Mouse (Mus musculus) frontal cortex, postnatal 10 days (tissue): ENCODE data around the gene Mrps18c.

Experiments used
- DNase-seq, 2 experiments: peaks; one replicate each; pipeline ENCODE4 v3.0.0; 2022; ENCODE audit warnings: low spot score in 2 of 2, mixed read lengths in 1 of 2

Mrps18c gene

DNA sequence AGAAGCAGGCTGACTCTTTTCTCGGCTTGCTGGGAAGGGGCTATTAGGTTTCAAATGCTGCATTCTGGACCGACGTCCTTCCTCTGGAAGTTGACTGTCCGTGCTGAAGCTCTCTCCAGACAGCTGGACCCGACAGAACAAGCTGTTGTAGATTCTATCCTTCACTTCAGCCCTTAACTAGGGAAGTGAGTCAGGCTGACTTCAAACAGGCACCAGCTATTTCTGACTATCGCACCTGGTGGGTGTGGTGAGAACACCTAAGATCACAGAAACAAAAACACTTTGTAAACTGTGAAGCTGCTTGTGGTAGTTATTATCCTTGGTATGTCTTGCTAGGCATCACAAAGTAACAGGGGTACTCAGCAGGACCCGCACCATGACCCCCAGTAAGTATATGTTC, 28.1 kb downstream of the Mrps18c start:
- DNase-seq: no peak

DNA sequence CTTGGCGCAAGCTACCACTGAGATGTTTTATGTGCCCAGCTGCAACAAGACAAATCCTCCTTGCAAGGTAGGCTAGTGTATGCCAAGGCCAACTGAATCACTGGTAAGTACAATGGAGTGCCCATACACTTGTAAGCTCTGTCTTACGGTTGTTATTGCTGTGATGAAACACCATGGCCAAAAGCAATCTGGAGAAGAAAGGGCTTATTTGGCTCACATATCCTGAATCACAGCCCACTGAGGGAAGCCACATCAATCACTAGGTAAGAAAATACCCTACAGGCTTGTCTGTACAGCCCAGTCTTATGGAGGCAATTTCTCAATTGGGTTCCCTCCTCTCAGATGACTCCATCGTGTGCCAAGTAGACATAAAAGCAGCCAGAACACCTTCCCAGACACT, 30.3 kb downstream of the Mrps18c start:
- no peak for DNase-seq

DNA sequence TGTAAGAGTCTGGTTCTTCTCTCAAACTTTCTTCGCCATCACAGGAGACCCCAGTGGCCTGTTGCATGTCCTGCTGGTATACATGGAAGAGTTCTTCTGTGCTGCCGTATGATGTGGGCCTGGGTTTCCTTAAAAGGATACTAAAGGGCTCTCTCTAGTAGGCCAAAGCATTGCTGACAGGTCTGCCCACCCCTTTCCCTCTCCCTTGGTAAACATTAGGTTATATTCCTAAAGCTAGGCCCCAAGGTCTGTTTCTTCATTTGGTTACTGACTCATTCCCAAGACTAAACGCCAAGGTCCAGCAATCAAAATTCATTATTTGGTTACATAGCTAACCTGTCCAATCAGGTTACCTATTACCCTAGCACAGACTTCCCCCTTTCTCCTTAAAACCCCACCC, 34.3 kb downstream of the Mrps18c start:
- DNase-seq: no peak

DNA sequence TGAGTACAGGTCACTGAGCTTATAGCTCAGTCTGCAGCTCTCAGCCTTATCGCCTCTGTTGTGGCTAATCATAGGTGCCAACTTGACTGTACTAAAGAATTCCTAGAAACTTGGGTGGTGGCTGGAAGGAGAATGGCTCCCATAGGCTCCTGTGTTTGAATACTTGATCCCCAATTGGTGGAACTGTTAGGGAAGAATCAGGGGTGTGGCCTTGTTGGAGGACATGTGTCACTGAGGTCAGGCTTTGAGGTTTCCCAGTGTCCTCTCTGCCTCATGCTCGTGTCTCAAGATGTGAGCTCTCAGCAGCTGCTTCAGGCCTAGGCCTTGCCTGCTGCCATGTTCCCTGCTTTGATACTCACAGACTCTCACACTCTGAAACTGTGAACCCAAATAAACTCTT, 35.4 kb downstream of the Mrps18c start:
- DNase-seq: no peak

DNA sequence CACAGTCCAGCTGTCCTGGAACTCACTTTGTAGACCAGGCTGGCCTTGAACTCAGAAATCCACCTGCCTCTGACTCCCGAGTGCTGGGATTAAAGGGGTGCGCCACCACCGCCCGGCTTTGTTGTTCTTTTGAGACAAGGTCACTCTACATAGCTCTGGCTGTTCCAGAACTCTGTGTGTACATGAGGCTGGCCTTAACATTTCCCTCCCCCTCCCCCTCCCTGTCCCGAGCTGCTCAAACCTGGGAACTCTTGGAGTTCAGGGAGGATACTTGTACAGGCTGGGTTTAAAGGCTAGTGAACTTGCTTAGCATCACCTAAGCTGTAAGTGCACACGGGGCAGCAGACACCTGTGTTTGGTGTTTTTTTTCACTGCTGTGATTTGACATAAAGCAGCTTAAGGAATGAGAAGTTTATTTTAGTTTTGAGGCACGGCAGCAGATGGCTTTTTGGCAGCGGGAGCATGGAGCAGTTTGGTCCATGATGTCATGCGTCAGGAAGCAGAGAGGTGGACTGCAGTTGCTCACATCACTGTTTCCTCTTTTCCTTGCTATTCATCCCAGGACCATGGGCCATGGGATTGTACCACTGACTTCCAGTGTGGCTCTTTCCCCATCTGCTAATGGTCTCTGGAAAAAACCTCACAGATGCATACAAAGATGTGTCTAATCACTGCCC, 37.6 kb downstream of the Mrps18c start:
- no peak for DNase-seq

DNA sequence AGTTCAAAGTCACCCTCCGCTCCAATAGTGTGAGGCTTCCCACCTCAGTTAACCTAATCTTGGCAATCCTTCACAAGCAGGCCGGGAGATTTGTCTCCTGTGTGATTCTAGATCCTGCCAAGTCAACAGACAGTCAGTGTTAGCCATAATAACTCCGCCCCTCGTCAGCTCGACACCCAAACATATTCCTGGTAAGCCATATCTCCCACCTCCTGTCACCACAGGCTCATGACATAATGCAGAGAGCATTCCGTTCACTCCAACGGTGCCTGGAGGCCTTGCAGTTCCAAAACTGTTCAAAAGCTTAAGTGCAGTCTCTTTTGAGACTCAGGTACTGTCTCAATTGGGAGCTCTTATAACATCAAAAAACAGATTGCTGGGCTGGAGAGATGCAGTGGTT, 39.5 kb downstream of the Mrps18c start:
- no peak for DNase-seq

DNA sequence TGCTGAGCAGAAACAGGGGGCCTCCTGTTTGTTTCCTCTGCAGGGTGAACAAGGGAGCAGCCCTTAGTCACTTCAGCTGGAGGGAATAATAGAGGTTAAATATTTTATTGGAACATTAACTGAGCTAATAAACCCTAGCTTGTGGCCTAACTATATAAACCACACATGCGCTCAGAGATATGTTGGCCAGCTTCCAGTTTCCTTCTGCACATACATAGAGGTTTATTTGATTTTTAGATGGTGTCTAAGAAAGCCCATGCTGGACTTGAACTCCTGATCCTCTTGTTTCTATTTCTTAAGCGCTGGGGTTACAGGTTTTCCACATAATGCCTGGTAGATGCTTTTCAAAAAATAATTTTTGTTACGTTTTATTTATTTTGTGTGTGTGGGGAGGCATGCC, 46.1 kb downstream of the Mrps18c start:
- DNase-seq: no peak

DNA sequence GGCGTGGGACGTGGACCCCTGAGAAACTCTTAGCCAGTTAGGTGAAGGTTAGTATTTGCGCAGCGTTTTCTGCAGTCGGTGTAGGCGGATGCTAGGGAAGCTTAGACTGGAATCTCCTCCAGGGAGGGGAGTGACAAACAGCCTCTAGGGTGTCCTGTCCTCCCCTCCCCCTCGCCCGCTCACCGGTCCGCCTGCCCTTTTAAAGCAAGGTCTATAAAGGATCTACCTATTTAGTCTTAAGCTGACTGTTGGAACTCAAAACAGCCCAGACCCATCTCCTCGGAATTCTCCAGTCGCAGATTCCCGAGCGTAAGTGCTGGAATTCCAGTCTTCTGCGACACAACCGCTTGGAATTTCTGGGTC, 47.0 kb downstream of the Mrps18c start, which contains the start of gene Gpat3:
TSS of gene Gpat3 (plus strand) at position 229 of the 363 bp plus-strand sequence.
- no peak for DNase-seq

DNA sequence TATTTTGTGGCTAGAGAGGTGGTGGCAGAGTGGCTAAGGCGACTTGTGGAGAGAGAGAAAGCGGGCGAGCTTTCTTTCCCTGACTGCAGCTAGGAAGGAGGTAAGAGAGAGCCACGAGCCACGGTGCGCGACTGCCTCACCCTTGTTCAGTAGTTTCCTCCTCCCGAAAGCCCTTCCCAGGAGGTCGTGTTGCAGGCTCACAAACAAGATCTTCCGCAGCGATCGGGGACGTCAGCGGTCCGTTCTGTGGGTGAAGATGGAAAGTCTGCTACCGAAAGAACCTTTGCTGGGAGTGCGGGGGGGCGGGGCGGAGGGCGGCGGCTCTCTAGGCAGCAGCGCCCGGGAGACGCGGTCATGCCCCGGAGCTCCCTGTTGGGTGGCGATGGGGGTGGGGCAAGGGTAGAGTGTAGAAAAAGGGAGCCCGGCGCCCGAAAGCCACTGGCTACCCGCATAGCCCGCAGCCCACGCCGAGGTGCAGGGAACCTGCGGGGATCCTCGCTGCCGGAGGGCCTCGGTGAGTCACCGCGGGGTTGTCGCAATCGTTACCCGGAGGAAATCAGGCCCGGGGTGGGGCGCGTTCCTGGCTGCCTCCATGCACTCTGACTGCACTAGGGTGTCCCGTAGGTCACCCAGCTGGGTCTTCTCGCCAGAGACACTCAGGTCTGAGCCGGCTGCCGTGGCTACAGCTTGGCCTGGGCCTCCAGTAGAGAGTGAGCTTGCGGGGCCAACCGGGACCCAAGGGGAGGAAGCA, 47.6 kb downstream of the Mrps18c start:
- peak in 1 of 2 experiments; percentile 25 for DNase-seq

DNA sequence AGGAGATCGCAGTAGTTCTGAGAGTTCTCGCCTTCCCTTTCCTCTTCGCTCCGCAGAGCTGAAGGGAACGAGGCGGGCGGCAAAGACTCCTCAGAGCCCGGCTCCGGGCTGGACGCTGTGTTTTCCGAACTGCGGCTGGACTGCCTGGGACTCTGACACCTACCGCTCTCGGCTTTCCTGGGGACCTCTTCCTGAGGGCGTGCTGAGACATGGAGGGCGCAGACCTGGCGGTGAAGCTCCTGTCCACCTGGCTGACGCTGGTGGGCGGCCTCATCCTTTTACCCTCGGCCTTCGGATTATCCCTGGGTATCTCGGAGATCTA, 48.1 kb downstream of the Mrps18c start:
- DNase-seq: no peak

DNA sequence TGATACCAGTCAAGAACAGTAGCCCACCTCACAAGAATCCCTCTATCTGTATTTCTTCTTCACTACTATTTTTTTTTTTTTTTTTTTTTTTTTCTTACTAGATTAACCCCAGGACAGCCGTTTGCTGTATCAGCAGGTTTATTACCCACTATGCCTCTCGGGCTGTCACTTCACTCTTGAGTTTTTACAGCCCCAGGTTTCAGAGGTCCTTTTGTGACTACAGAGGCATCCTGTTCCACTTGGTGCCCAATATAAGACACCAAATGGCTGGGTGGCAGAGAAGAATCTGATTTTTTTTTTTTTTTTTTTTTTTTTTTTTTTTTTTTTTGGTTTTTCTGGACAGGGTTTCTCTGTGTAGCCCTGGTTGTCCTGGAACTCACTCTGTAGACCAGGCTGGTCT, 48.7 kb downstream of the Mrps18c start:
- DNase-seq: no peak

DNA sequence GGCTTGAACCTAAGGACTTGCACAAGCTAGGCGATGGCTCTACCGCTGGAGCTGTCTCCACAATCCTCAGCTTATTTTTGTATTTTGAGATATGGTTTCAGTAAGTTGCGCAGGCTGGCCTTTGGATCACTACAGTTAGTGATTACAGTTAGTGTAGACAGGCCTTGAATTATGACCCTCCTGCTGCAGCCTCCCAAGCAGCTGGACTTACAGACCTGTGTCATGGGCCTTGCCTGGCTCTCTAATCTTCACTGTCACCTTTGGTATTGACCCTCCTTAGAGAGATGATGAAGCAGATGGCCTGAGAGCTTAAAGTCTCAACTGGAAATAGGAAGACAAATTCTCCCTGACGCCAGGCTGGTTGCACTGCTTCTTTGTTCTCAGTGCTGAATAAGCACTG, 55.5 kb downstream of the Mrps18c start:
- no peak for DNase-seq
